ENCODE assay signal across 25 mouse cellular contexts in genomic region chr4:87835191-87835590, GRCm38 (mm10).
DNase-seq lines count a peak whose midpoint lies in the region; ATAC-seq and TF ChIP-seq lines count a peak whose summit lies in the region.
"Had no signal": no experiment of that assay in that cellular context is flagged by ENCODE, and none has a peak within 500 bp of the region (broad histone marks: within the 10 kb centered on the region; RNA-seq: fewer than 3 reads in every experiment).

No protein-coding gene starts in this region.

- no peak overlapping the region for H3K27ac ChIP-seq in forebrain, embryonic 12.5 days
- no peak overlapping the region for H3K27ac ChIP-seq in forebrain, postnatal 0 days (ENCODE audit: low read depth, low read length)
- H3K27ac ChIP-seq in neural tube, embryonic 14.5 days (ENCODE audit: low read depth, low read length), result no peak overlapping the region
- H3K27ac ChIP-seq in neural tube, embryonic 15.5 days (replicated peaks), result no peak overlapping the region
- H3K27ac ChIP-seq in limb, embryonic 12.5 days, result 0 out of 2 replicates have a peak overlapping the region, but pooled peaks have one; percentile 41
- no peak overlapping the region for H3K27ac ChIP-seq in midbrain, embryonic 16.5 days (ENCODE audit: low read length)
- H3K27ac ChIP-seq: embryonic facial prominence, embryonic 15.5 days; heart, embryonic 13.5 days; hindbrain, postnatal 0 days; intestine, embryonic 15.5 days had no signal

- no peaks in the 10 kb centered on the region for H3K9me3 ChIP-seq in forebrain, embryonic 12.5 days
- H3K9me3 ChIP-seq in forebrain, postnatal 0 days (ENCODE audit: low read length), result no peaks in the 10 kb centered on the region
- H3K9me3 ChIP-seq in neural tube, embryonic 14.5 days (ENCODE audit: control insufficient read depth, low read length), result no peaks in the 10 kb centered on the region
- H3K9me3 ChIP-seq in neural tube, embryonic 15.5 days (replicated peaks), result no peaks in the 10 kb centered on the region
- H3K9me3 ChIP-seq in limb, embryonic 12.5 days, result no peaks in the 10 kb centered on the region
- no peaks in the 10 kb centered on the region for H3K9me3 ChIP-seq in midbrain, embryonic 16.5 days (replicated peaks; ENCODE audit: control insufficient read depth, low read length, poor library complexity, severe bottlenecking)
- H3K9me3 ChIP-seq: embryonic facial prominence, embryonic 15.5 days; forebrain, embryonic 10.5 days; forebrain, embryonic 15.5 days; heart, embryonic 13.5 days; hindbrain, embryonic 12.5 days; intestine, embryonic 15.5 days had no signal

- no peaks in the 10 kb centered on the region for H3K27me3 ChIP-seq in forebrain, embryonic 12.5 days
- no peaks in the 10 kb centered on the region for H3K27me3 ChIP-seq in forebrain, postnatal 0 days (ENCODE audit: insufficient read depth, low read length)
- no peaks in the 10 kb centered on the region for H3K27me3 ChIP-seq in neural tube, embryonic 14.5 days (ENCODE audit: control insufficient read depth, insufficient read depth, low read length)
- no peaks in the 10 kb centered on the region for H3K27me3 ChIP-seq in neural tube, embryonic 15.5 days (replicated peaks)
- H3K27me3 ChIP-seq in limb, embryonic 12.5 days, result no peaks in the 10 kb centered on the region
- H3K27me3 ChIP-seq in midbrain, embryonic 16.5 days (ENCODE audit: control insufficient read depth, insufficient read depth, low read depth, low read length), result no peaks in the 10 kb centered on the region
- H3K27me3 ChIP-seq: CH12.LX; embryonic facial prominence, embryonic 15.5 days; forebrain, embryonic 15.5 days; heart, embryonic 13.5 days; hindbrain, embryonic 12.5 days; intestine, embryonic 15.5 days; Patski had no signal

- peaks cover 8% of the 10 kb centered on the region for H3K36me3 ChIP-seq in forebrain, embryonic 12.5 days (replicated peaks)
- peaks cover 2% of the 10 kb centered on the region; the same call in 1 of the 2 replicates for H3K36me3 ChIP-seq in forebrain, postnatal 0 days (ENCODE audit: insufficient read depth)
- H3K36me3 ChIP-seq in neural tube, embryonic 14.5 days (ENCODE audit: control insufficient read depth, insufficient read depth, low read length), result no peaks in the 10 kb centered on the region
- peaks cover 4% of the 10 kb centered on the region; the same call in 1 of the 2 replicates for H3K36me3 ChIP-seq in neural tube, embryonic 15.5 days
- no peaks in the 10 kb centered on the region; the same call in 1 of the 2 replicates for H3K36me3 ChIP-seq in limb, embryonic 12.5 days
- no peaks in the 10 kb centered on the region for H3K36me3 ChIP-seq in midbrain, embryonic 16.5 days (ENCODE audit: control insufficient read depth, insufficient read depth, low read length)
- H3K36me3 ChIP-seq: heart, embryonic 13.5 days; intestine, embryonic 15.5 days had no signal

- H3K4me2 ChIP-seq in forebrain, embryonic 12.5 days, result no peak overlapping the region
- H3K4me2 ChIP-seq in forebrain, postnatal 0 days (ENCODE audit: low read depth), result no peak overlapping the region
- H3K4me2 ChIP-seq in neural tube, embryonic 14.5 days (ENCODE audit: low read depth, low read length), result no peak overlapping the region
- no peak overlapping the region for H3K4me2 ChIP-seq in neural tube, embryonic 15.5 days
- no peak overlapping the region for H3K4me2 ChIP-seq in limb, embryonic 12.5 days
- no peak overlapping the region for H3K4me2 ChIP-seq in midbrain, embryonic 16.5 days (ENCODE audit: low read length)
- H3K4me2 ChIP-seq: embryonic facial prominence, embryonic 15.5 days; forebrain, embryonic 15.5 days; heart, embryonic 13.5 days; hindbrain, embryonic 12.5 days; intestine, embryonic 15.5 days had no signal

- H3K4me1 ChIP-seq in forebrain, embryonic 12.5 days, result peaks cover 14% of the 10 kb centered on the region
- 0 out of 2 replicates have a peak, but pooled peaks cover 8% of the 10 kb centered on the region for H3K4me1 ChIP-seq in forebrain, postnatal 0 days (ENCODE audit: insufficient read depth)
- peaks cover 16% of the 10 kb centered on the region; the same call in 1 of the 2 replicates for H3K4me1 ChIP-seq in neural tube, embryonic 14.5 days (ENCODE audit: control insufficient read depth, insufficient read depth, low read length)
- H3K4me1 ChIP-seq in neural tube, embryonic 15.5 days, result peaks cover 25% of the 10 kb centered on the region
- H3K4me1 ChIP-seq in limb, embryonic 12.5 days (replicated peaks), result peaks cover 37% of the 10 kb centered on the region
- peaks cover 3% of the 10 kb centered on the region; the same call in 1 of the 2 replicates for H3K4me1 ChIP-seq in midbrain, embryonic 16.5 days (ENCODE audit: control insufficient read depth, insufficient read depth, low read length)
- H3K4me1 ChIP-seq: embryonic facial prominence, embryonic 15.5 days had no signal

- TF ChIP-seq CTCF in forebrain, postnatal 0 days (IDR thresholded peaks at IDR 0.05; ENCODE audit: low read depth), result no peak

- WGBS in forebrain, embryonic 12.5 days, result 64% methylated on average over 6 of the region's 6 CpGs
- 68% methylated on average over 6 of the region's 6 CpGs for WGBS in forebrain, postnatal 0 days
- WGBS in neural tube, embryonic 14.5 days, result 12% methylated on average over 6 of the region's 6 CpGs
- WGBS in neural tube, embryonic 15.5 days, result 18% methylated on average over 6 of the region's 6 CpGs
- WGBS in limb, embryonic 12.5 days, result 20% methylated on average over 6 of the region's 6 CpGs
- 63% methylated on average over 6 of the region's 6 CpGs for WGBS in midbrain, embryonic 16.5 days

- H3K9ac ChIP-seq in forebrain, embryonic 12.5 days, result no peak overlapping the region
- no peak overlapping the region for H3K9ac ChIP-seq in forebrain, postnatal 0 days
- no peak overlapping the region for H3K9ac ChIP-seq in neural tube, embryonic 14.5 days (replicated peaks; ENCODE audit: low read depth, low read length)
- no peak overlapping the region for H3K9ac ChIP-seq in neural tube, embryonic 15.5 days (replicated peaks)
- H3K9ac ChIP-seq in limb, embryonic 12.5 days (replicated peaks), result no peak overlapping the region
- no peak overlapping the region for H3K9ac ChIP-seq in midbrain, embryonic 16.5 days (ENCODE audit: low read depth, low read length)
- H3K9ac ChIP-seq: embryonic facial prominence, embryonic 15.5 days; forebrain, embryonic 15.5 days; heart, embryonic 13.5 days; intestine, embryonic 15.5 days had no signal

- intact Hi-C loops in gastrocnemius, postnatal 14 days (cut with DNase I; ENCODE audit: low total_unique reads), result no loop called here

- no peak overlapping the region for H3K4me3 ChIP-seq in forebrain, embryonic 12.5 days (replicated peaks)
- no peak overlapping the region for H3K4me3 ChIP-seq in forebrain, postnatal 0 days (ENCODE audit: low read depth, low read length)
- H3K4me3 ChIP-seq in neural tube, embryonic 14.5 days (ENCODE audit: low read depth, low read length), result no peak overlapping the region
- no peak overlapping the region for H3K4me3 ChIP-seq in neural tube, embryonic 15.5 days (replicated peaks)
- H3K4me3 ChIP-seq in limb, embryonic 12.5 days (replicated peaks), result no peak overlapping the region
- H3K4me3 ChIP-seq in midbrain, embryonic 16.5 days (ENCODE audit: low read depth, low read length), result no peak overlapping the region
- H3K4me3 ChIP-seq: embryonic facial prominence, embryonic 15.5 days; erythroblast, embryonic 14.5 days; forebrain, embryonic 10.5 days; forebrain, embryonic 15.5 days; heart, embryonic 13.5 days; hindbrain, embryonic 12.5 days; intestine, embryonic 15.5 days had no signal

- ATAC-seq in forebrain, embryonic 12.5 days (ENCODE audit: low FRiP score), result peak; percentile 21; the same call in 1 of the 2 replicates
- ATAC-seq in forebrain, postnatal 0 days, result no peak
- ATAC-seq in neural tube, embryonic 14.5 days (ENCODE audit: low read depth), result 0 out of 2 replicates have a peak, but pooled peaks have one; percentile 49
- no peak for ATAC-seq in neural tube, embryonic 15.5 days (ENCODE audit: low FRiP score)
- no peak for ATAC-seq in limb, embryonic 12.5 days (ENCODE audit: insufficient number of reproducible peaks, insufficient read depth, low FRiP score, low TSS enrichment, low read depth)
- no peak for ATAC-seq in activated CD4-positive, CD25-positive, alpha-beta regulatory T cell, adult 4 months
- no peak for ATAC-seq in midbrain, embryonic 16.5 days
- ATAC-seq: hindbrain, postnatal 0 days; intestine, embryonic 15.5 days; Patski had no signal

- no peak for DNase-seq in forebrain, postnatal 0 days
- DNase-seq in gastrocnemius, postnatal 14 days, result no peak
- DNase-seq: adrenal gland, adult 2 months; adrenal gland, postnatal 25 days; cerebellum, adult 18-20 months; cerebellum, adult 9-11 months; cerebellum, postnatal 36 days; gastrocnemius, postnatal 25 days; heart, postnatal 36 days had no signal

Comparison
In these comparisons a context has a peak if more than half of its experiments do, and no peak if none do; other contexts are left out.
1. ATAC-seq: peak in forebrain, embryonic 12.5 days (single experiment) and neural tube, embryonic 14.5 days (single experiment); none in forebrain, postnatal 0 days (single experiment), neural tube, embryonic 15.5 days (single experiment), limb, embryonic 12.5 days (single experiment), activated CD4-positive, CD25-positive, alpha-beta regulatory T cell, adult 4 months (single experiment) and midbrain, embryonic 16.5 days (single experiment).